Mouse (Mus musculus) lung, embryonic 15.5 days (tissue): ENCODE measurements around the gene Commd7. TPM values are rescaled to one million over a fixed set of nuclear protein-coding genes. Genes with fewer than 3 reads are reported as not detected.

Experiments
- polyA plus RNA-seq: library from polyadenylated mRNA; unstranded; fragments of >200 nt; fragmentation: Nextera tagmentation; extraction: Ambion mirVana; gene quantifications from 2 replicates; pipeline ENCODE4 v1.2.1, GENCODE M21; 2015

Gene Commd7
- polyA plus RNA-seq, 1 experiment from 2014 or later, result 83.5 TPM

Other genes starting within 250 kb of the Commd7 start
- gene 4930404H24Rik, start 140.0 kb downstream of the Commd7 start, polyA plus RNA-seq, result not detected in 2 replicates
- gene Nol4l, start 102.8 kb downstream of the Commd7 start, polyA plus RNA-seq, result 10.2 and 11.3 TPM in 2 replicates
- 12.3 and 13.0 TPM in 2 replicates for gene Dnmt3b, start 16.7 kb upstream of the Commd7 start, polyA plus RNA-seq
- gene Dnmt3c, start 63.9 kb upstream of the Commd7 start, polyA plus RNA-seq, result not detected in 2 replicates
- 257 and 262 TPM in 2 replicates for gene Mapre1, start 108.5 kb upstream of the Commd7 start, polyA plus RNA-seq
- gene Efcab8, start 147.2 kb upstream of the Commd7 start, polyA plus RNA-seq, result 0.08 TPM in 1 of 2 replicates, not detected in the other
- gene Sun5, start 238.3 kb upstream of the Commd7 start, polyA plus RNA-seq, result not detected in 2 replicates
- gene Bpifb2, start 242.3 kb upstream of the Commd7 start, polyA plus RNA-seq, result not detected in 2 replicates